8 mouse cellular contexts compared by ENCODE assay signal in genomic region chr5:67797006-67797958, GRCm38 (mm10). TPM values are rescaled to one million over a fixed set of nuclear protein-coding genes. Genes with fewer than 3 reads are reported as not detected.
DNase-seq lines count a peak whose midpoint lies in the region; TF ChIP-seq lines count a peak whose summit lies in the region.

No protein-coding gene starts in this region.

- no peak for TF ChIP-seq POLR2A in kidney, adult 2 months (IDR thresholded peaks at IDR 0.05; ENCODE audit: low read depth, low read length)

- no peaks in the 10 kb centered on the region for H3K27me3 ChIP-seq in kidney, adult 2 months (replicated peaks; ENCODE audit: control insufficient read depth, insufficient read depth, low read length)

- WGBS in kidney, adult 2 months: 53% methylated on average over 14 of the region's 14 CpGs

- H3K27ac ChIP-seq in left cerebral cortex, adult 2 months: peak overlapping the region; percentile 56
- H3K27ac ChIP-seq in kidney, adult 2 months (ENCODE audit: insufficient read depth, low read depth, low read length): peak overlapping the region; percentile 18

- intact Hi-C loops in left cerebral cortex, adult 2 months (cut with DNase I): no loop called here

- H3K4me3 ChIP-seq in left cerebral cortex, adult 2 months: no peak overlapping the region
- no peak overlapping the region for H3K4me3 ChIP-seq in kidney, adult 2 months (ENCODE audit: insufficient read depth, low read depth, low read length)

- no peaks in the 10 kb centered on the region for H3K4me1 ChIP-seq in kidney, adult 2 months (ENCODE audit: control insufficient read depth, insufficient read depth, low read length)

- DNase-seq in left cerebral cortex, adult 2 months (ENCODE audit: extremely low spot score in 1 of 2, low spot score in 2 of 2): peak in 1 of 2 experiments; percentile 38
- no peak for DNase-seq in left cerebral cortex, adult 18-20 months (ENCODE audit: low spot score in 2 of 2)
- peak; percentile 33 to 53 for DNase-seq in cerebellum, postnatal 36 days
- DNase-seq in kidney, adult 2 months: peak; percentile 79
- peak; percentile 30 to 48 for DNase-seq in lung, postnatal 4 days
- no peak for DNase-seq in spleen, postnatal 10 days (ENCODE audit: low spot score in 2 of 2)
- no peak for DNase-seq in thymus, postnatal 25 days
- no peak for DNase-seq in spleen, postnatal 14 days (ENCODE audit: low spot score in 2 of 2)

- H3K36me3 ChIP-seq in kidney, adult 2 months (ENCODE audit: control insufficient read depth, insufficient read depth, low read length): no peaks in the 10 kb centered on the region

- no peak for TF ChIP-seq CTCF in left cerebral cortex, adult 2 months (IDR thresholded peaks at IDR 0.05)
- TF ChIP-seq CTCF in kidney, adult 2 months (conservative IDR thresholded peaks at IDR 0.05; ENCODE audit: insufficient read depth, insufficient read length, low read depth, low read length): no peak

RNA-seq across cellular contexts. Expression of gene Atp8a1, which starts 50.0 kb away (rescaled TPM):
- total RNA-seq in left cerebral cortex, adult 2 months (2021): 100 to 1,000 TPM; 171 to 190 TPM
- total RNA-seq in left cerebral cortex, adult 18-20 months (2021): 100 to 1,000 TPM; 169 to 192 TPM
- 5.1 and 9.0 TPM in 2 replicates for polyA plus RNA-seq in kidney, adult 2 months (2012; rRNA removed)

Comparison
In these comparisons a context has a peak if more than half of its experiments do, and no peak if none do; other contexts are left out.
1. DNase-seq: peak in cerebellum, postnatal 36 days (2 of 2), kidney, adult 2 months (single experiment) and lung, postnatal 4 days (2 of 2); none in left cerebral cortex, adult 18-20 months (0 of 2), spleen, postnatal 10 days (0 of 2), thymus, postnatal 25 days (single experiment) and spleen, postnatal 14 days (0 of 2).